Mouse (Mus musculus) midbrain, embryonic 14.5 days (tissue): ENCODE measurements around the gene Irgc1. TPM values are rescaled to one million over a fixed set of nuclear protein-coding genes. Genes with fewer than 3 reads are reported as not detected.
"Not testable (repeated sequence)": the region's sequence is repeated elsewhere in the genome, so short reads cannot be mapped to it uniquely, and the experiment has no call there.

Source experiments
- ATAC-seq: fragments of 200-750 bp; cut with Nextera tagmentation; 2 replicates; pipeline ENCODE4 v1.8.0; 2017; ENCODE audit warnings: moderate number of reproducible peaks, moderate library complexity; ENCODE audit not compliant: low FRiP score, low TSS enrichment
- DNase-seq: peaks from one replicate; pipeline ENCODE4 v3.0.0-alpha.2; 2015
- H3K27ac ChIP-seq: fragments of 300-500 bp; sonication (generic); replicated peaks from 2 replicates; pipeline ENCODE4 v1.5.1; 2014; ENCODE audit warnings: mild to moderate bottlenecking, low read depth, low read length, moderate library complexity
- H3K27me3 ChIP-seq: fragments of 300-500 bp; sonication (generic); 2 replicates; pipeline ENCODE4 v1.6.1; 2014; ENCODE audit warnings: low read length, control low read depth, mixed read lengths; ENCODE audit not compliant: control insufficient read depth, insufficient read depth
- H3K36me3 ChIP-seq: fragments of 300-500 bp; sonication (generic); 2 replicates; pipeline ENCODE4 v1.6.1; 2014; ENCODE audit warnings: low read length, control low read depth; ENCODE audit not compliant: control insufficient read depth, insufficient read depth
- H3K4me1 ChIP-seq: fragments of 300-500 bp; sonication (generic); 2 replicates; pipeline ENCODE4 v1.6.1; 2014; ENCODE audit warnings: mild to moderate bottlenecking, antibody characterized with exemption, low read length, control low read depth; ENCODE audit not compliant: control insufficient read depth, insufficient read depth
- H3K4me2 ChIP-seq: fragments of 300-500 bp; sonication (generic); 2 replicates; pipeline ENCODE4 v1.6.1; 2014; ENCODE audit warnings: mild to moderate bottlenecking, low read length, moderate library complexity
- H3K4me3 ChIP-seq: fragments of 300-500 bp; sonication (generic); replicated peaks from 2 replicates; pipeline ENCODE4 v1.5.1; 2014; ENCODE audit warnings: low read depth, low read length
- H3K9ac ChIP-seq: fragments of 300-500 bp; sonication (generic); replicated peaks from 2 replicates; pipeline ENCODE4 v1.6.1; 2014; ENCODE audit warnings: mild to moderate bottlenecking, low read length, moderate library complexity
- H3K9me3 ChIP-seq: fragments of 300-500 bp; sonication (generic); 2 replicates; pipeline ENCODE4 v1.6.1; 2016; ENCODE audit warnings: low read length, control low read depth, mixed read lengths; ENCODE audit not compliant: control insufficient read depth
- WGBS: fragments of 180-500 bp; shearing (Covaris S2); extraction: QIAGEN DNeasy Blood & Tissue Kit; methylation state at CpG from one replicate; pipeline ENCODE4 v1.1.7; 2014; 5-methylcytosine and 5-hydroxymethylcytosine counted together
- polyA plus RNA-seq: library from polyadenylated mRNA; unstranded; fragments of >200 nt; fragmentation: Nextera tagmentation; extraction: Ambion mirVana; gene quantifications from 2 replicates; pipeline ENCODE4 v1.2.1, GENCODE M21; 2014

Irgc1 gene
- polyA plus RNA-seq, 1 experiment from 2014 or later, result not detected

- not testable (repeated sequence) for H3K27me3 ChIP-seq, H3K9me3 ChIP-seq, H3K36me3 ChIP-seq, DNase-seq, ATAC-seq
- H3K9ac ChIP-seq, result peak overlapping the region; percentile 97
- 58% methylated on average over 6 of the region's 6 CpGs for WGBS
- H3K27ac ChIP-seq, result 0 out of 2 replicates have a peak overlapping the region, but pooled peaks have one; percentile 88
- H3K4me2 ChIP-seq, result peak overlapping the region; percentile 86
- peak overlapping the region; percentile 74 for H3K4me3 ChIP-seq
- peaks cover 60% of the 10 kb centered on the region for H3K4me1 ChIP-seq
These were observed 31.2 kb upstream of the Irgc1 start for GRCm38 (mm10) chr7:24483291-24483690.

DNA sequence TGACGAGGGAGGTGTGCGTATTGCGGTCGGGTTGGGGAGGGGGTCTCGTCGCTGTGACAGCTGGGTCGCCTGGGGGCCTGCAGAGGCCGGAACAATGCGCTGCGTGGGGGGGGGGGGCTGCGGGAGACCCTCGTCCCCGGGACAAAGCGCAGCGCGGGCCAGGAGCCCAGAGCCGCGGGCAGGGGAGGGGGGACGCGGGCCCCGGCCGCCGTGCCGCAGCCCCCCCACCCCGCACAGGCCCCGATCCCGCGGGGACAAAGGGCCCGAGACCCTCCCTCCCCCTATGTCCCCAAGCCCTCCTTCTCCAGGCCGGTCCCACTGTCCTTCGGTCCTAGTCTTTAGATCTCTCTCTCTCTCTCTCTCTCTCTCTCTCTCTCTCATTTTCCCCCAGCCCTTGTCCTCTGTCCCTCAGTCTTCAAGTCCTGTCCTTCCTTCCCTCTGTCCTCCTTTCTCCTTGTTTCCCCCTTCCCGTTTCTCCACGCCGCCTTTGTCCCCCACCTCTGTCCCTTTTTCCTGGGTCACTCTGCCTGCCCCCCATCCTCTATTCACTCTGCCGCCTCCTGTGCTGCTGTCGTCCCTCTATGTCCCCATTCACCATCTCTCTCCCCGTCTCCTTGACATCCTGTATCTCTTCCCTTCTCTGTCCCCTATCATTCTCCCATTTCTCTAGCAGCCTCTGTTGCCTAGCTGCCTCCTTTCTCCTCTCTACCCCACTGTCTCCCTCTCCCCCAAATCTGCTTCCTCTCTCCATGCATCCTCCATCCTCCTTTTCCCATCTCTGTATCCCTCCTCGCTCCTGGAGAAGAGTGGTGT lies 30.3 kb upstream of the Irgc1 start:
- no peaks in the 10 kb centered on the region for H3K27me3 ChIP-seq
- peak overlapping the region; percentile 74 for H3K4me3 ChIP-seq
- H3K9ac ChIP-seq, result peak overlapping the region; percentile 97
- no peaks in the 10 kb centered on the region for H3K9me3 ChIP-seq
- ATAC-seq (no peak), DNase-seq (peak; percentile 63)
- H3K36me3 ChIP-seq, result no peaks in the 10 kb centered on the region
- H3K4me1 ChIP-seq, result peaks cover 56% of the 10 kb centered on the region
- WGBS, result 1% methylated on average over 27 of the region's 38 CpGs
- peak overlapping the region; percentile 88 for H3K27ac ChIP-seq
- H3K4me2 ChIP-seq, result peak overlapping the region; percentile 86

- H3K4me2 ChIP-seq, result peak within 1 kb of the TSS; percentile 86
- WGBS, result under 1% methylated on average over 80 of the region's 83 CpGs
- ATAC-seq (peak; percentile 87), DNase-seq (peak; percentile 96)
- H3K4me1 ChIP-seq, result peaks cover 49% of the 10 kb centered on the region
- no peaks in the 10 kb centered on the region for H3K36me3 ChIP-seq
- H3K27ac ChIP-seq, result peak within 1 kb of the TSS; percentile 88
- peak within 1 kb of the TSS; percentile 97 for H3K9ac ChIP-seq
- H3K27me3 ChIP-seq, result no peaks in the 10 kb centered on the region
- H3K9me3 ChIP-seq, result no peaks in the 10 kb centered on the region
- peak within 1 kb of the TSS; percentile 74 for H3K4me3 ChIP-seq
These were observed 29.5 kb upstream of the Irgc1 start, which contains the start of gene Cadm4 for GRCm38 (mm10) chr7:24481474-24482207. Cadm4 (plus strand) TSS chr7:24482023.

DNA sequence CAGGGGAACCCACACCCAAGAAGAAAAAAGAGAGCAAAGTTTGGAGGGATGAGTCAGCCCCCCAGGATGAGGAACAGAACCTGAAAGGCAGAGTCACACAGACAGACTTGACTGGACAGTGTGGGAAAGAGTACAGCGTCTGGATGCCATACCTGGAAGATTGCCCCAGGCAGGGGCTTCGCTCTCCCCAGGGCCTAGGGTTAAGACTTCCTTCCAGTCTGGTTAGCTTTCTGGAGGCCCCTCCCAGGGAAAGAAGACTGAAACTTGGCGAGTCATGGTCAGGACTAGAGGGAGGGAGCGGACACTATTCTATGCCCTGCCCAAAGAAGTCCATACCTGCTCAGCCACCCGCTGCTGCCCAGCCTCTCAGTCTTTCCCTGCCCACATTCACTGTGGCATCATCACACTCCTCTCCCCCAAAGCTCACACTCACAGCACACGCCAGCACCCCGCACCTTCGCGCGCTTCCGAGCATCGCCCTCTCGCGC lies 28.9 kb upstream of the Irgc1 start:
- Histone ChIP-seq H3K4me3 (peak overlapping the region; percentile 74), H3K27me3 (no peaks in the 10 kb centered on the region), H3K27ac (peak overlapping the region; percentile 88; the same call in 1 of the 2 replicates), H3K4me1 (peaks cover 43% of the 10 kb centered on the region), H3K9me3 (no peaks in the 10 kb centered on the region), H3K36me3 (no peaks in the 10 kb centered on the region), H3K9ac (peak overlapping the region; percentile 97), H3K4me2 (peak overlapping the region; percentile 86)
- ATAC-seq (no peak; the same call in 1 of the 2 replicates), DNase-seq (no peak)
- 12% methylated on average over 14 of the region's 14 CpGs for WGBS

- Histone ChIP-seq H3K36me3 (no peaks in the 10 kb centered on the region), H3K9ac (no peak overlapping the region; the same call in 1 of the 2 replicates), H3K27ac (no peak overlapping the region), H3K4me3 (no peak overlapping the region; the same call in 1 of the 2 replicates), H3K27me3 (no peaks in the 10 kb centered on the region), H3K9me3 (no peaks in the 10 kb centered on the region), H3K4me2 (peak overlapping the region; percentile 86), H3K4me1 (peaks cover 36% of the 10 kb centered on the region)
- 54% methylated on average over 18 of the region's 18 CpGs for WGBS
- ATAC-seq (no peak), DNase-seq (no peak)
These were observed 28.2 kb upstream of the Irgc1 start for GRCm38 (mm10) chr7:24480121-24480941.

DNA sequence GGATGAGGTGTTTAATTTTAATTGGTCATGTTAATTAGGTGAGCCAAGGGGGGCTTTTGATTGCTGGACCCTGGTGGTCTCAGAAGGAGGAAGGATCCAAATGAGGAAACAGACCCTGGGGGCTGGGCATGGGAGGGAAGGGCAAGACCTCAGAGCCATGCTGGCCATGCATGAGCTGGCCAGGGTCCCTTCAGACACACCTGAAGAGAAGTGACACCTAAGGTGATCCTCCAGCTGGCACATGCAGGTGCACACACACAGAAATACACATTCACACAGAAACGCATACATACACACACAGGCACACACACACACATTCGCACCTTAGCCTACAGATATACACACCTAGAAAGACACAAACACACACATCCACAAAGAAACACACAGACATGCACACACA lies 27.6 kb upstream of the Irgc1 start:
- Histone ChIP-seq H3K36me3 (no peaks in the 10 kb centered on the region), H3K9me3 (no peaks in the 10 kb centered on the region), H3K4me1 (peaks cover 29% of the 10 kb centered on the region), H3K27ac (no peak overlapping the region), H3K27me3 (no peaks in the 10 kb centered on the region), H3K4me3 (no peak overlapping the region), H3K4me2 (peak overlapping the region; percentile 86; the same call in 1 of the 2 replicates), H3K9ac (no peak overlapping the region; the same call in 1 of the 2 replicates)
- ATAC-seq (no peak), DNase-seq (no peak)
- WGBS, result 96% methylated on average over 2 of the region's 2 CpGs

GRCm38 (mm10) chr7:24478911-24479310 lies 26.8 kb upstream of the Irgc1 start:
- H3K4me3 ChIP-seq, result no peak overlapping the region
- no peak overlapping the region for H3K27ac ChIP-seq
- H3K4me2 ChIP-seq, result no peak overlapping the region
- no peaks in the 10 kb centered on the region for H3K27me3 ChIP-seq
- no peaks in the 10 kb centered on the region for H3K36me3 ChIP-seq
- H3K4me1 ChIP-seq, result peaks cover 21% of the 10 kb centered on the region
- H3K9me3 ChIP-seq, result no peaks in the 10 kb centered on the region
- 92% methylated on average over 5 of the region's 5 CpGs for WGBS
- no peak for ATAC-seq
- DNase-seq, result no peak
- no peak overlapping the region for H3K9ac ChIP-seq

GRCm38 (mm10) chr7:24476856-24477255 lies 24.8 kb upstream of the Irgc1 start:
- peaks cover 13% of the 10 kb centered on the region for H3K4me1 ChIP-seq
- WGBS, result 88% methylated on average over 7 of the region's 7 CpGs
- no peak overlapping the region for H3K4me3 ChIP-seq
- no peak overlapping the region for H3K9ac ChIP-seq
- H3K27me3 ChIP-seq, result no peaks in the 10 kb centered on the region
- no peaks in the 10 kb centered on the region for H3K9me3 ChIP-seq
- no peak overlapping the region for H3K27ac ChIP-seq
- no peak overlapping the region for H3K4me2 ChIP-seq
- H3K36me3 ChIP-seq, result no peaks in the 10 kb centered on the region
- no peak for ATAC-seq
- no peak for DNase-seq
